Mouse (Mus musculus): Measurements from ENCODE around the gene Mgat5. TPM values are rescaled to one million over a fixed set of nuclear protein-coding genes. Genes with fewer than 3 reads are reported as not detected.

The Mgat5 gene
- 8.9 and 9.5 TPM in 2 replicates for polyA plus RNA-seq (2014; fragmentation: Nextera tagmentation; extraction: Ambion mirVana)

DNA sequence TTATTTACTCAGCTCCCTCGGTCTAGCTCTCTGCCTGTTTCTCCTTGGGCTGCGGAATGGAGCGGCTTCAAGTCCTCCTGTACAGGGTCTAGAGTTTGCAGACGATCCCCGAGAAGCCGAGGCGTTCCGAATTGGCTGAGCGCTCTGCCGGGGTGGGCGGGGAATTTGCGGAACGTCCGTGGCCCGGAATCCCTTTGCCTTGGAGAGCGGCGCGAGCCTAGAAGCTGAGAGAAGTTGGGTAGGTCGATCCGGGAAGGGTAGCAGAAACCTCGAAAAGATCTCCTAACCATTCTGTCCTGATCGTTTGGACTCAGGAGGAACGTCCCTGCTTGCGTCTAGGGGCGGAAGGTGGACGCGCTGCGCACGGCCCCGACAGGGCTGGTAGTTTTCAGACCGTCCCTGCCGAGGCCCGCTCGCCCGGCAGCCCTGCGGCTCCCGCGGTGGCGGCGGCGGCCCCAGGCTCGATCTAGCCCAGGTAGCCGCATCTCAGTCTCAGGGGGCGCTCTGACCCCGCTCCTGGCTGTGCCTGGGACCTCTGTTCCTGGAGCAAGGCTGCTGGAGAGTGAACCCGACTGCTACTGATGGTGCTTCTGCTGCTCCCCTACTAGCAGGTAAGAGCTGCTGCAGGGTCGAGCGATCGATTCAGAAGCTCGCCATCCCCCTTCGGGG, at the start of gene Mgat5:
Mgat5 (plus strand) TSS at position 199 of the 669 bp plus-strand sequence.
- Histone ChIP-seq H3K4me1 (ENCODE audit: control insufficient read depth, insufficient read depth, low read length) (peaks cover 4% of the 10 kb centered on the region; the same call in 1 of the 2 replicates), H3K36me3 (ENCODE audit: control insufficient read depth, insufficient read depth, low read length) (no peaks in the 10 kb centered on the region), H3K9ac (replicated peaks; ENCODE audit: low read depth, low read length) (peak within 1 kb of the TSS; percentile 65), H3K27ac (ENCODE audit: low read length) (peak within 1 kb of the TSS; percentile 91), H3K27me3 (ENCODE audit: control insufficient read depth, insufficient read depth, low read length) (no peaks in the 10 kb centered on the region), H3K9me3 (ENCODE audit: control insufficient read depth, low read depth, low read length) (no peaks in the 10 kb centered on the region), H3K4me3 (ENCODE audit: low read depth, low read length) (peak within 1 kb of the TSS; percentile 77), H3K4me2 (replicated peaks; ENCODE audit: low read depth, low read length) (peak within 1 kb of the TSS; percentile 91)
- WGBS, result under 1% methylated on average over 51 of the region's 51 CpGs
- ATAC-seq (ENCODE audit: insufficient number of reproducible peaks, insufficient read depth, low FRiP score, low read depth), result peak; percentile 88

DNA sequence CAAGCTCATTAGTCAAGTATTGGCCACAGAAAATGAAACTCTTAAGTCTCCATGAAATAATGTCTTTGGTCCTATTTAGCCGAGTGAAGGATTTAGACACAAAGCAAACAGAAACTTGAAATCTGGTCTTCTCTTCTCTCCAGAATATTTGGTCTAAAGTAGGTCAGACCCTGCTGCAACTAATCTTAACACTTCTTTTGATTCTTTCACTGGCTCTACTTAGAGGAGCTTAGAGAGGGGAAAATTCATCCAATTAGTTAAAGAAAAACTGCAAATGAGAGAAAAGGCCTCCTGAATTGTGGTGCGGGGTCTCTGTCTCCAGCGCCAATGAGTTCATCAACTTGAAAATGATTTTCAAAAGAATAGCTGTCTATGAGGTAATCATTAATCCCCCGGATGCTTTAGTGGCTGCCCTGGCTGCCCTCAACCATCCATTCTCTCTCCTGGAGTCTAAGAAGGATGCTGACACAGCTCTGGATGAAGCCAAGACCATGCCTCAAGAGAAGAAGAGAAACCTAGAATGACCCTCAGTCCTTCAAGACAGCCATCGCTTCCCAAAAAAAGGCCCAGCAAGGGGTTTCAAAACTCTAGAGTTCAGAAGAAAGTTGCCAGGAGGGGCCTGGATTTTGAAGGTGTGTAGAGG, 44.6 kb upstream of the Mgat5 start:
- no peak for ATAC-seq (ENCODE audit: insufficient number of reproducible peaks, insufficient read depth, low FRiP score, low read depth)
- Histone ChIP-seq H3K4me1 (ENCODE audit: control insufficient read depth, insufficient read depth, low read length) (no peaks in the 10 kb centered on the region), H3K9me3 (ENCODE audit: control insufficient read depth, low read depth, low read length) (no peaks in the 10 kb centered on the region), H3K27ac (ENCODE audit: low read length) (no peak overlapping the region), H3K4me3 (ENCODE audit: low read depth, low read length) (no peak overlapping the region), H3K27me3 (ENCODE audit: control insufficient read depth, insufficient read depth, low read length) (no peaks in the 10 kb centered on the region), H3K36me3 (ENCODE audit: control insufficient read depth, insufficient read depth, low read length) (no peaks in the 10 kb centered on the region), H3K9ac (replicated peaks; ENCODE audit: low read depth, low read length) (no peak overlapping the region), H3K4me2 (replicated peaks; ENCODE audit: low read depth, low read length) (no peak overlapping the region)
- WGBS, result 83% methylated on average over 5 of the region's 5 CpGs

DNA sequence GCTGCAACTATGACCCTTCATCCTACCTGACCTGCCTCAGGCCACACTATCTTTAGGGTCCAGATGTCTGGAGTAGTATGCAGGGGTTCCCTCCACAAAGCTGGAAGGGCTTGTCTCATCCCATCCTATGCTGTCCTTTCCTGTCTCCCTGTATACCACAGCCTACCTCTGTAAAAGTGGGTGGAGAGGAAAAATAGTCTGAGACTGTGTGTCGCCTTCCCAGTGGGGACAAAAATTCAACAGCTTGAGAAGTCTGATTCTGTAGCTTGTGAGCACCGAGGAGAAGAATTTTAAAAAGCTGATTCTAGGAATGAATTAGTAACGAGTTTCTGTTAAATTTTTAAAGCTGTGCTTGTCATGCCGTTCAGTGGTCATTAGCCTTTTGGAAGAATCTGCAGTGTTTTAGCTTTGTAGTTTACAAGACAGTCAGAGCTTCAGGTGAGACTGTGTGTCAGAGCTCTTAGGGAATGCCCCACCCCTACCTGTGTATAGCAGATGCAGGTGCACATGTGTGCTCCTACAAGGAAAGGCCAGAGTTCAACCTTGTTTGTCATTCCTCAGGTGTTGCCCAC, 40.1 kb upstream of the Mgat5 start:
- H3K4me1 ChIP-seq (ENCODE audit: control insufficient read depth, insufficient read depth, low read length), result no peaks in the 10 kb centered on the region
- no peak overlapping the region for H3K27ac ChIP-seq (ENCODE audit: low read length)
- no peak overlapping the region for H3K4me2 ChIP-seq (replicated peaks; ENCODE audit: low read depth, low read length)
- H3K36me3 ChIP-seq (ENCODE audit: control insufficient read depth, insufficient read depth, low read length), result no peaks in the 10 kb centered on the region
- no peak for ATAC-seq (ENCODE audit: insufficient number of reproducible peaks, insufficient read depth, low FRiP score, low read depth)
- WGBS, result 84% methylated on average over 4 of the region's 4 CpGs
- H3K27me3 ChIP-seq (ENCODE audit: control insufficient read depth, insufficient read depth, low read length), result no peaks in the 10 kb centered on the region
- H3K9me3 ChIP-seq (ENCODE audit: control insufficient read depth, low read depth, low read length), result no peaks in the 10 kb centered on the region
- no peak overlapping the region for H3K9ac ChIP-seq (replicated peaks; ENCODE audit: low read depth, low read length)
- no peak overlapping the region for H3K4me3 ChIP-seq (ENCODE audit: low read depth, low read length)

DNA sequence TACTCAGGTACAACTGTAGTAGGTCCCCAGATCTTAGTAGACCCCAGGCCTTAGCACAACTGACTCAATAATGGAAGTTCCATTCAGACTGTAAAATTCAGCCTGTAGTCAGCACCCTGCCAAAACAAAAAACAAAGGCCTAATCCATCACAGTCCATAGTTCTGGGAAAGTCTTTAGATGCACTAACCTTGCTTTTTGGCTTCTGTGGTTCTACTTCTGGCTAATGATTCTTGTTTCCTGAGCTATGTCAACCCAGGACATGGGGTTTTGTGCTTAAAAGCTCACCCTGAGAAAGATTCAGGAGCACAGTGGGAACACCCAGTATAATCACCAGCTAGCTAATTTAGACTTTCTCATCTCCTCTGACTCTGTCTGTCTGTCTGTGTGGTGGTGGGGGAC, 38.3 kb upstream of the Mgat5 start:
- H3K9ac ChIP-seq (replicated peaks; ENCODE audit: low read depth, low read length), result no peak overlapping the region
- no peaks in the 10 kb centered on the region for H3K9me3 ChIP-seq (ENCODE audit: control insufficient read depth, low read depth, low read length)
- no peak overlapping the region for H3K4me2 ChIP-seq (replicated peaks; ENCODE audit: low read depth, low read length)
- ATAC-seq (ENCODE audit: insufficient number of reproducible peaks, insufficient read depth, low FRiP score, low read depth), result no peak
- no peaks in the 10 kb centered on the region for H3K36me3 ChIP-seq (ENCODE audit: control insufficient read depth, insufficient read depth, low read length)
- H3K27ac ChIP-seq (ENCODE audit: low read length), result no peak overlapping the region
- no peaks in the 10 kb centered on the region for H3K27me3 ChIP-seq (ENCODE audit: control insufficient read depth, insufficient read depth, low read length)
- H3K4me3 ChIP-seq (ENCODE audit: low read depth, low read length), result no peak overlapping the region
- no peaks in the 10 kb centered on the region for H3K4me1 ChIP-seq (ENCODE audit: control insufficient read depth, insufficient read depth, low read length)

DNA sequence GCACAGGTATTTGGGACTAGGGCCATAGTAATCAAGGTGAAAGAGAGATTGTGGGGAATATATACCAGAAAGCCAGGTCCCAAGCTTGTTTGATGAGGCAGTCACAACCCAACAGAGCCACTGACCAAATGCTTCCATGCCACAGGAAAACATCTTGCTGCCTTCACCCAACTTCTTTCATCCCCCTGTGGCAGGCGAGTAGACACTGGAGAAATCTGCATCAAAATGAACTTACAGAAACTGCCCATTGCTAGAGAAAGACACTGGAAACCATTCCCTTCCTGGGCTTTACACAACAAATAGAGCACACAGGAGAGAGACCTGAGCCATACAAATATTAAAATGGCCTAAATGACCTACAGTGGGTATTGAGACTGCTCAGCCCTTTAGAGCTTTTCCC, 37.2 kb upstream of the Mgat5 start:
- Histone ChIP-seq H3K4me2 (replicated peaks; ENCODE audit: low read depth, low read length) (no peak overlapping the region), H3K9me3 (ENCODE audit: control insufficient read depth, low read depth, low read length) (no peaks in the 10 kb centered on the region), H3K36me3 (ENCODE audit: control insufficient read depth, insufficient read depth, low read length) (no peaks in the 10 kb centered on the region), H3K27me3 (ENCODE audit: control insufficient read depth, insufficient read depth, low read length) (no peaks in the 10 kb centered on the region), H3K4me1 (ENCODE audit: control insufficient read depth, insufficient read depth, low read length) (no peaks in the 10 kb centered on the region), H3K4me3 (ENCODE audit: low read depth, low read length) (no peak overlapping the region), H3K27ac (ENCODE audit: low read length) (no peak overlapping the region), H3K9ac (replicated peaks; ENCODE audit: low read depth, low read length) (no peak overlapping the region)
- ATAC-seq (ENCODE audit: insufficient number of reproducible peaks, insufficient read depth, low FRiP score, low read depth), result no peak
- 96% methylated on average over 1 of the region's 1 CpGs for WGBS

DNA sequence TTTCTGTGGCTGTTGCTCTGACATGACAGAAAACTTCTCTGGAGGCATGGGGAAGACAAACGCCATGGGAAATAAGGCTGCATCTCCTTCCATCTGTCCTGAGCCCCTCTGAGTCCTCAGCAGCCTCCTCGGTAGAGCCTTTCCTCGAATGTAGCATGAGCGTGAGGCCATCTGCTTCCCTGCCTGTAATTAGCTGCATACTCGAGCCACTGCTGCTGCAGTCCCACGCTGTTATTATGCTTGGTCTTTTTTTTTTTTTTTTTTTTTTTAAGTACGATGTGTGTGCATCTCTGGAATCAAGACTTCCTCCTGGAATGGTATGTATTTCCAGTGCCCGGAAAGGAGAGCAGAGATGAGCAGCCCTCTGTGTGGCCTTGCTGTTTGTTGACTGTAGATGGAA, 36.6 kb upstream of the Mgat5 start:
- H3K4me2 ChIP-seq (replicated peaks; ENCODE audit: low read depth, low read length), result no peak overlapping the region
- H3K27me3 ChIP-seq (ENCODE audit: control insufficient read depth, insufficient read depth, low read length), result no peaks in the 10 kb centered on the region
- no peaks in the 10 kb centered on the region for H3K36me3 ChIP-seq (ENCODE audit: control insufficient read depth, insufficient read depth, low read length)
- ATAC-seq (ENCODE audit: insufficient number of reproducible peaks, insufficient read depth, low FRiP score, low read depth), result no peak
- no peaks in the 10 kb centered on the region for H3K9me3 ChIP-seq (ENCODE audit: control insufficient read depth, low read depth, low read length)
- no peak overlapping the region for H3K9ac ChIP-seq (replicated peaks; ENCODE audit: low read depth, low read length)
- WGBS, result 70% methylated on average over 8 of the region's 8 CpGs
- H3K4me3 ChIP-seq (ENCODE audit: low read depth, low read length), result no peak overlapping the region
- no peak overlapping the region for H3K27ac ChIP-seq (ENCODE audit: low read length)
- no peaks in the 10 kb centered on the region for H3K4me1 ChIP-seq (ENCODE audit: control insufficient read depth, insufficient read depth, low read length)

DNA sequence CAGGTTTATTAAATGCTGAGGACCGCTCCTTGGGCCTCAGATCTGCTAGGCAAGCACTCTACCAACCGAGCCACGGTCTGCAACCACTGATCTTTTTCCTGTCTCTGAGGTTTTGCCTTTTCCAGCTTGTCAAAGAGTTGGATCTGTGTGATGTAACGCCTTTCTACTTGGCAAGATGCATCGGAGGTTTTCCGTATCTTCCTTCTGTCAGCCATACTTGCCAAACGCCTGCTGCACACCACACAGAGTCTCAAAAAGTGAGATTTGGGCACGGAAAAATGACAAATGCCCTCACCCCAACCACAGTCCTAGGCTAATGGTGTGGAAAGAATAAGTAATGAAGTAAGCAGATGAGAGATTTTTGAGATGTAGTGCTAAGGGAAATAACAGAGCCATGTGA, 35.3 kb upstream of the Mgat5 start:
- Histone ChIP-seq H3K9ac (replicated peaks; ENCODE audit: low read depth, low read length) (no peak overlapping the region), H3K4me1 (ENCODE audit: control insufficient read depth, insufficient read depth, low read length) (no peaks in the 10 kb centered on the region), H3K36me3 (ENCODE audit: control insufficient read depth, insufficient read depth, low read length) (no peaks in the 10 kb centered on the region), H3K4me3 (ENCODE audit: low read depth, low read length) (no peak overlapping the region), H3K4me2 (replicated peaks; ENCODE audit: low read depth, low read length) (no peak overlapping the region), H3K27me3 (ENCODE audit: control insufficient read depth, insufficient read depth, low read length) (no peaks in the 10 kb centered on the region), H3K27ac (ENCODE audit: low read length) (no peak overlapping the region), H3K9me3 (ENCODE audit: control insufficient read depth, low read depth, low read length) (no peaks in the 10 kb centered on the region)
- no peak for ATAC-seq (ENCODE audit: insufficient number of reproducible peaks, insufficient read depth, low FRiP score, low read depth)
- WGBS, result 83% methylated on average over 8 of the region's 8 CpGs

DNA sequence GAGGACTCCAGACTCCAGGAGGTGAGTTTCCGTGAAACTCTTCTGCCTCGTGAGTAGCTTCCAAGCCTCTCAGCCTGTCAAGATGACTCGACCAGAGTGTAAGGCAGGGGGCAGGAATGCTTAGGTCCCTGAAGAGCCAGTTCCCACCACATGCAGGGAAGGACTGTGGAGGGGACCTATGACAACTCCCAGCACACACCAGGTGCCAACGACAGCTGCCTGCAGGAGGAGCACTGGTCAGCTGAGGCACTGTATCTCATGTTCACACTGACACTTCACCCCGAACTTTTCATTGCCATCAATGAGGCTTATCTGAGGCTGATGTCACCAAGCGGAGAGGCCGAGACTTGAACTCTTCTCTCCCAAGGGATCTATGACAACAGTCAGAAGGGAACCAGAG, 33.5 kb upstream of the Mgat5 start:
- no peaks in the 10 kb centered on the region for H3K36me3 ChIP-seq (ENCODE audit: control insufficient read depth, insufficient read depth, low read length)
- H3K4me1 ChIP-seq (ENCODE audit: control insufficient read depth, insufficient read depth, low read length), result no peaks in the 10 kb centered on the region
- no peaks in the 10 kb centered on the region for H3K9me3 ChIP-seq (ENCODE audit: control insufficient read depth, low read depth, low read length)
- no peak for ATAC-seq (ENCODE audit: insufficient number of reproducible peaks, insufficient read depth, low FRiP score, low read depth)
- no peak overlapping the region for H3K4me2 ChIP-seq (replicated peaks; ENCODE audit: low read depth, low read length)
- no peak overlapping the region for H3K27ac ChIP-seq (ENCODE audit: low read length)
- H3K4me3 ChIP-seq (ENCODE audit: low read depth, low read length), result no peak overlapping the region
- H3K9ac ChIP-seq (replicated peaks; ENCODE audit: low read depth, low read length), result no peak overlapping the region
- no peaks in the 10 kb centered on the region for H3K27me3 ChIP-seq (ENCODE audit: control insufficient read depth, insufficient read depth, low read length)
- WGBS, result 74% methylated on average over 7 of the region's 7 CpGs

Measured in stomach, embryonic 14.5 days (tissue).